Mouse (Mus musculus) cerebral cortex, adult 2 months (tissue): ENCODE measurements around the gene Olfr824.

Experiments used
- WGBS: fragments of 180-500 bp; shearing (Covaris S2); methylation state at CpG from one replicate; pipeline ENCODE4 v1.1.7; 2018; 5-methylcytosine and 5-hydroxymethylcytosine counted together

The Olfr824 gene

DNA sequence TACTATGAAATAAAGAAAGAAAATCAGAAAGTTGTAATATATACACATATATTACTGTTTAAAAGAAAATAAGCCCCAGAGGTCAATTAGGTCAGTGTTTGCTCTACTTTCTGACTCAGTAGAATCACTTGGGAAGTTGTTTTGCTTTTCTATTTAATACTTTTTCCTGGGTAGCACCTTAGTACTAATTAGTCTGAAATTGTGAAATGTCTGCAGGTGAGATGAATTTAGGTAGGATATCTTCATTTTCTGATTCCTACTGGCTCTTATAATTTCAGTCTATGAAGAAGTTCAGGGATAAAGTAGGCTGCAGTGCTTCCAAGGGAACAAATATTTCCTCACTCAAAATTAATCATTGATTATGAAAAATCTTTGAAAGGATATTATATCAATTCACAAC is at the start of gene Olfr824:
Gene Olfr824, minus strand, starts transcription at position 101 of the 400 bp plus-strand sequence.

DNA sequence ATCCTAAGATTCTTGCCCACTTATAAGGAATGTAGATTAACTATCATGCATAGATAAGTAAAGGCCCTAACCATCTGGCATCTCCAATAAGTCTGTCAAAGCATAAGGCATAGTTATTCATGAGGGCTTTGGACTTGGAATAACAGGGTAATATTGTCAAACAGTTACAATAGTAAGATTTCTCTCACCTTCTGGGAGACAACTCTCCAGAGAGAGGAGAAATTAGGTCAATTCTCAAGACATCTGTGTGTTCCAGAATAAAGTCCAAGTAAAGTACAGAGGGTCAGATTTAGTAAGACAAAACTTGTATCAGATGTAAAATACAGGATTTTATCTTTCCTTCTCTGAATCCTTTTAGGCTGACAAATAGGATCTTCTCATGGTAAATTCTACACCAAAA is 36.9 kb upstream of the Olfr824 start, which contains the start of gene Olfr825:
Gene Olfr825, minus strand, starts transcription at position 101 of the 400 bp plus-strand sequence.

DNA sequence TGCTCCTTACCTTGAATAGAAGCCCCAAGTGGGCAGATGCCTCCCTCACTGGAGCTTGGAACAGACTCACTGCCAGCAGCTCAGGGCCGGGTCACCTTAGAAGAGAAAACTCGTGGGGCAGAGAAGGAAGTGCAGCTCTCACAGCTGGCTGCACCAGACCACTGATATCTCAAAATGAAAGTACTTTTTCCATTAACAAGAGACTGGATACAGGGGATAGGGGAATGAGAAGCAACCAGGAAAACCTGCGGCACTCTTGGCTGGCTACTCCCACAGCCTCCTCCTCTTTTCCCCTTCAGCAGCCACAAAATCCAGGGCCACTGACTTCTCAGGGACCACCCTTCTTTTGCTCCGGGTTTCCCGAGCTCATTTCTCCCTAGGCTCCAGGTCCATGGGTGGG is 14.3 kb upstream of the Olfr824 start:
- 80% methylated on average over 5 of the region's 5 CpGs for WGBS

DNA sequence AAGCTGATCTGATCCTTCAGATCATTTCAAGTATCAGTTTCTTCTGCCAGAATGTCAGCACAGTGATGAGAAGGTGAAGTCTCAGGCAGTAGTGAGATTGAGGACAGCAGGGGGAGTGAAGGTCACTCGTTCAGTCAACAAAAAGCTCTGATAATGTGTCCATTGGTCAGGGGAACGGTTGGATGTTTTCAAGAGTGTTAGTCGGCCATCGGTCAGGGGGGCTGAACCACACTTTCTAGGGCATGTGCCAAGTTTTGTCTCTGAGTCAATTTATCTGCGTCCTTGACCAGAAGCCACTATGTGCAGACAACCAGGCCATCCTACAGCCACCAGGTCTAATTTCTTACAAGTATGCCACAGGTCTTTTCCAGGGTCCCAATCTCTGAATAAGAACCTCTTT is 12.7 kb upstream of the Olfr824 start:
- 86% methylated on average over 5 of the region's 5 CpGs for WGBS

DNA sequence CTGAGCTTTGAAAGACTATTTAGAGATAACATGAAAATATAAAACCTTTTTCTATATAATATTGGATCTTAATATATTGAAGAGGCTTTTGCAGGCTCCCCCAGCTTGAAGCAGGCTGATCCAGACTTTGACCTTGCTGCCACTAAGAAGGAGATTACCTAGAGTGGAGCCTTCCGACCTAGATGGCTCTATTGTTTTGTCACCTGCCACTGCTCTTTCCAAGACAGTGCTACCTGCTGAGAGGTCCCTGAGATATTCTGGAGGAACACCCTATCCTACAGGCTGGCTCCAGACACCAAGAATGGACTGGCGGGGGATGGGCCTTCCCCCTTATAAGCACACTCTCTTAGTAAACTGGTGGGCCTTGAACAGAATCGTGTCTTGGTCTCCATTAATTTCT is 13.8 kb downstream of the Olfr824 start:
- 70% methylated on average over 3 of the region's 3 CpGs for WGBS

DNA sequence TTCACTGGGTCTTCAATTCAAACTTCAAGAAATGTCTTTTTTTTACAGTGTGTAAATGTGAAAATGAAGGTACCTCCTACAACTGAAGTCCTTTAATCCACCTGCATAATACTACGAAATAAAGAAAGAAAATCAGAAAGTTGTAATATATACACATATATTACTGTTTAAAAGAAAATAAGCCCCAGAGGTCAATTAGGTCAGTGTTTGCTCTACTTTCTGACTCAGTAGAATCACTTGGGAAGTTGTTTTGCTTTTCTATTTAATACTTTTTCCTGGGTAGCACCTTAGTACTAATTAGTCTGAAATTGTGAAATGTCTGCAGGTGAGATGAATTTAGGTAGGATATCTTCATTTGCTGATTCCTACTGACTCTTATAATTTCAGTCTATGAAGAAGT is 14.5 kb downstream of the Olfr824 start, which contains the start of gene Olfr823:
Gene Olfr823, minus strand, starts transcription at position 101 of the 400 bp plus-strand sequence.
- WGBS, result 91% methylated on average over 1 of the region's 1 CpGs

DNA sequence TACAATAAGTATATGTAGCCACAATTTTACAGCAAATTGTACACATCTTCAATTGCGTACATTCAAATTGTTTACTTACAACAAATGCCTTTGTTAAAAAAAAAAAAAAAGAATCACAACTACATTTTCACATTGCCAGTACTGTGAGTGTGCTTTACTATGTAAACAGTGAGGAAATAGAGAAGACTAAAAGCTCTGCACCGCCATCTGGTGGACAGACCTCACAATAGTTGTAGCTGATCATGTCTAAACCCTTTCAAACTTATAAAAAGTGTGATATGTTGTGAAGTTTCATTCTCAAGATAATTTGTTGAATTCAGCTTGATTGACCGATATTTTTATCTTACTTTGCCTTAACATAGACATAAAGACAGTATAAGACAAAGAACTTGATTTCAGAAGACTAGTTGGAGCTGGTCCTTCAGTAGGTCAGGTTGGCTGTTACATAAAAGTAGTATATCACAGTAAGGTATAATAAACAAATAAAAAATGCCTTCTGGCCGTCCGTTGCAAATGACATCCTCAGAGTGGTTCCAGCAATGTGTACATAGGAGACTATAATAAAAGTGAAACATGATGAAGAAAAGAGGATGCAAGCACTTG is 36.9 kb downstream of the Olfr824 start:
- 20% methylated on average over 5 of the region's 5 CpGs for WGBS
